Mouse (Mus musculus): ENCODE measurements around the gene Kremen1. TPM values are rescaled to one million over a fixed set of nuclear protein-coding genes. Genes with fewer than 3 reads are reported as not detected.

Gene Kremen1
- total RNA-seq, 2 experiments from 2014 or later, result 14.7 to 14.8 TPM

DNA sequence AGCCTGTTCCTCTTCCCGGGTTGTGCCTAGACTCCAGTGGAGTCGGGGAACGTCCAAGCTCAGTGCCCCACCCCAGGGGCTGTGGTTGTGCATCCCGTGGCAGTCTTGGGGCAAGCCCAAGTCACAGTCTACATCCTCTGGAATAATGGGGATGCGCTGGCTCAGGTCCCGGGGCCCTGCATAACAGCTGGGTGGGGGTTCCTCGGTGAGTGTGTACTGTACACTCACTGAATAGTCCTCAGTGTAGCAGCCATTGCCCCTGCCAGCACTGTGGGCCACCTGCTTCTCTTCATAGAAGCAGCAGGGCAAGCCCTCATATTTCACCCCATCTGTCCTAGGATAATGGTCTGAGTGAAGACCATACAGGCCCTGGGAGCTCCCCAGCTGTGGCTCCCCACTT lies 19.6 kb upstream of the Kremen1 start:
- no peak overlapping the region for H3K27ac ChIP-seq
- TF ChIP-seq CTCF (conservative IDR thresholded peaks at IDR 0.05), result no peak
- no peak for DNase-seq (ENCODE audit: low spot score in 2 of 2)
- H3K4me3 ChIP-seq, result no peak overlapping the region

DNA sequence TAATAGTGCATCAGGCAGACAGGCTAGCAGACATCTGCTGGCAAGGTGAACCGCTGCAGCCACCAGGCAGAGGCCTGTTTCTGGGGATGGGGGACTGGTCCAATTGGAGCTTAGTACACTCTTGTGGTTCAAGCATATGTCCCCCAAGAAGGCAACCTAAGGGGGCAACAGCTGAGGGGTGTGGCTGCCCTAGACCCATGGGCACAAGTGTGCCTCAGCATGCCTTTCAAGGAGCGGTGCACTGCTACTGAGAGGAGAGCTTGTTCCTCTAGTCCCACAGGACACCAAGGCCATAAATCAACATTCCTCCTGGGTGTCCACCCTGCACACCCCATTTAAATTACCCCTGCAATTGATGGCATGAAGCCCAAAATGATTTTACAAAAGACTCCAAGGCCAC lies 17.1 kb upstream of the Kremen1 start:
- Histone ChIP-seq H3K4me3 (no peak overlapping the region), H3K27ac (no peak overlapping the region)
- TF ChIP-seq CTCF (conservative IDR thresholded peaks at IDR 0.05), result no peak
- no peak for DNase-seq (ENCODE audit: low spot score in 2 of 2)

DNA sequence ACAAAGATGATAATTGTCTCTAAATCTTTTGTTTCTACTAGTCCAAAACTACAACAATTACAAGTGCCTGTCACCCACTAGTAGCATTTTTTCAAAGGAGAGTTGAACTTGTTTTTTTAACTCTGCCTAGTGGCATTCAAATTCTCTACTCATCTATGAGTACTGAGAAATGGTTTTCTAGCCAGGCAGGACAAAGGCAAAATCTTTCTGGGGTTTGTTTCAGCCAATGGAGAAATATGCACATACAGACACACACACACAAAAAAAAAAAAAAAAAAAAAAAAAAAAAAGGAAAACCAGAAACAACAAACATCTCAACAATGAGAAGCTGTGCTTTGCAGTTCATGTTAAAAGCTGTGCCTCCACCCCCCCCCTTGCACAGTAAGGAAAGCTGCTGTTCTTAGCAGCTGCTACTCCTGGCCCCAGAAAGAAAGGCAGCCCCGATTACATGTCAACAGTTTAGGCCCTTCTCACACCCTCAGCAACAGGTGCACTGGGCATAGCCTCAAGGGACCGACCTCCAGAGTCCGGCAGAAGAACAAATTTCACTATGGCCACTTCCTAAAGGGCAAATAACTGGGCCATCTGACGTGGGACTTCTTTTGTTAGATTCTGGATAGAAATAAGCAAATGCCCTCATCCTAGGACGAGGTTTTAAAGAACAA lies 16.1 kb upstream of the Kremen1 start:
- no peak for TF ChIP-seq CTCF (conservative IDR thresholded peaks at IDR 0.05)
- DNase-seq (ENCODE audit: low spot score in 2 of 2), result no peak
- H3K27ac ChIP-seq, result no peak overlapping the region
- no peak overlapping the region for H3K4me3 ChIP-seq

DNA sequence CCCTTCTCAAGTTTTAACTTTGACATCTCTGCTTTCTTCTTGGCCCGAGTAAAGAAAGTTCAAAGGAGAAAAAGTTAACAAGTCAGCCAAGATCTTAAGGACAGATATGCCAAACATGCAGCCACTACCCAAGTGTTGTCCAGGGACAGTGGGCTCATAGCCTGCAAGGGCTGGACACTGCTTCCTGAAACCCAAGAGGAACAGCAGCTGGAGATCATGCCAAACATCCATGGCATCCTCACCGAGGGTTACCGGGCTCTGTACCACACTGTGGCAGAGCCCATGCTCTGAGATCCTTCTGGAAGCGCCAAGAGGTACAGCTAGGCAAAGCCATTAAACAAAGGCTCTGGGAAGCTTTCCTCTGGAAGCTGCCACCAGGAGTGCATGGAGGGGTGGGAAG lies 13.9 kb upstream of the Kremen1 start:
- no peak for TF ChIP-seq CTCF (conservative IDR thresholded peaks at IDR 0.05)
- Histone ChIP-seq H3K4me3 (no peak overlapping the region), H3K27ac (no peak overlapping the region)
- DNase-seq (ENCODE audit: low spot score in 2 of 2), result no peak

DNA sequence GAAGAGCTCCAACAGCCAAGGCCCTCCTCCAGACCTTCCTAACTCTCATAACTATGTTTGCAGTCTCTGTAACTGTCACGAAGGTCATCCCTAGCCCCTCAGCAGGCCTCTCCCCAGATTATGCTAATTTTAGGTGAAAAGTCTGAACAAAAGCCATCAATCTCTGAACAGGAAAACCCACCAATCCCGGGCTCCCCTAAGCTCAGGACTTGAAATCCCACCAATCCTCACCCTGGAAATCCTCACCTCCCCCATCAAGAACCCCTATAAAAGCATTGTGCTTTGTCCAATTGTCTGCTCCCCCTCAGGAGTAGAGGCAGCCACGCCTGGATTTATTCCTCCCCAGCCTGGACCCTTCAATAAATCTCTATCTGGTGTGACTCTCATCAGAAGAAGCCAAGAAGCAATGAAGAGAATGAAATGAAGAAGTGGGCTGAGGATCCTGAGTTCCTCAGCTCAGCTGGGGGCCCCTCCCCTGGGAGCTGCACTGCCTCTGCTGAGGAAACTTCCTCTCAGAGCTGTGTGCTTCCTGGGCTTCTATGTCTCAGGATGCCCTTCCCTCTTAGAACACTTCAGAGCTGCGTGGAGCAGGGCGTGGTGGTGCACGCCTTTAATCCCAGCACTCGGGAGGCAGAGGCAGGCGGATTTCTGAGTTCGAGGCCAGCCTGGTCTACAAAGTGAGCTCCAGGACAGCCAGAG lies 11.3 kb upstream of the Kremen1 start:
- no peak for DNase-seq (ENCODE audit: low spot score in 2 of 2)
- H3K27ac ChIP-seq, result no peak overlapping the region
- H3K4me3 ChIP-seq, result no peak overlapping the region
- no peak for TF ChIP-seq CTCF (conservative IDR thresholded peaks at IDR 0.05)

DNA sequence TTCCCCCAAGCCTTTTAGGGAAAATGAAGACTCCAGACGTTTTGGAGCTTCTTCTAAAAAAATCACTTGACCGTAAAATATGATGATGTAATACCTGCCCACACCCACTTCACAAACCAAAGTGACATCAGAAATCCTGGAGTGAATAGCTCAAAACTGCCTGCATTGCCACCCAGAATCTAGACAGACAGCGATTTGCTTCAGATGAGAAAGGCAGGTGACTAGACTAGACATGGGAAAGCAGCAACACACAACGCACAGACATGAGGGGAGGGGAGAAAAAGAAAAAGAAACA lies 10.7 kb upstream of the Kremen1 start:
- no peak for DNase-seq (ENCODE audit: low spot score in 2 of 2)
- Histone ChIP-seq H3K27ac (no peak overlapping the region), H3K4me3 (no peak overlapping the region)
- TF ChIP-seq CTCF (conservative IDR thresholded peaks at IDR 0.05), result no peak

DNA sequence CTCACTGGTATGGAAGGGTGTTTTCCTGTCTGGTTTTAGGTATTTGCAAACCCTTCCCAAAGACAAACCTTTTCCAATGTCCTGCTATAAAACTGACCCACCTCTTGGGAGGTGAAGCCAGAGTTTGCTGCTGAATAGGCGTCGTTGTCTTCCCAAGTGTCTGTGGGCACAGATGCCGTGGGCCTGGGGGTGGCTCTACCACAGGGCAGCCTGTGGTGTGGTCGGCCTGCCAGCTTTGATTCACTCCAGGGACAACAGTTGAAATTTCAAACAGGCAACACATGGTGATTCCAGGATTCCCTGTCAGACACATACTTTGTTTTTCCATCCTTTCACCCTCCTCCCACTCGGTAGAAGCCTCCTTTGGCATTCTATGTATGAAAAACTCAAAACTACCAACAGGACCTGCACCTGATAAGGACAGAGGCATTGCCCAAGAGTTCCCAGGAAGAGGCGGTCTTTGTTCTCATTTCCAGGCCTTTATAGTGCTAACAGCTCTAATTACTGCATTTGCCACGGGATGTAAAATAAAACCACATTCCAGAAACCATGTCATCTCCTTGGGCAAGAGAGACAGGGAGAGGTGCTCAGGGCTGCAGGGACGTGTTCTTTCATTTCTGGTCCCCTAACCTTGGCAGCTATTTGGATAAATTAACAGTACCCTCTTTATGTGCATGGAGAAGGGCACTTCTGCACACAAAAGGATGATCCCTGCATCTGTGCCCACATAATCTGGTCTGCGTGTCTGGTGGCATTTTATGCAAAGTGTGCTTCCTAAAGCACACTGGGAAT lies 10.1 kb upstream of the Kremen1 start:
- DNase-seq (ENCODE audit: low spot score in 2 of 2), result no peak
- H3K4me3 ChIP-seq, result no peak overlapping the region
- no peak for TF ChIP-seq CTCF (conservative IDR thresholded peaks at IDR 0.05)
- 0 out of 2 replicates have a peak overlapping the region, but pooled peaks have one; percentile 29 for H3K27ac ChIP-seq

DNA sequence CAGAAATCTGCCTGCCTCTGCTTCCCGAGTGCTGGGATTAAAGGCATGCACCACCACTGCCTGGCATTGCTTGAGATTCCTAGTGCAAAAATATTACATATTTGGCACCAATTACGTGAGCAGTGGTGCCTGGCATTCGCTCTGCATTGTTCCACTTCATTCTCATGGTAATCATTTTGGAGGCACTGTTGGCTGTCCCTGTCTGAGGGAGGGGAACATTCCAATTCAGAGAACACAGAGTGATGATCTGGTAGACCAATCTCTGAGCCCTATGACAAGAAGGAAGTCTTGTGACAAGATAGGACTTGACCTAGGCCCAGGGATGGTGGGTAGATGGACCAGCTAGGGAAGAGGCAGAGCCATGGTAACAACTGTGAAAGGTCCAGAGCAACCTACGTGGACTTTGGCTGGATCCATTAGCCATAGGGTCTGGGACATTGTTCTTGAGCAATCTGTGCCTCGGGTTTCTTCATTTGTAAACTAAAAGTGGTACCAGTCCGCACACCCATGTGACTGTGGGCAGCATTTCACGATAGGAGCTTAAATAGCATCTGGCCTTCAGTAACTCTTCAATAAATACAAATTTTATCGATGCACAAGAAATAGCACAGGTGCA lies 8.6 kb upstream of the Kremen1 start:
- Histone ChIP-seq H3K4me3 (no peak overlapping the region), H3K27ac (no peak overlapping the region)
- no peak for TF ChIP-seq CTCF (conservative IDR thresholded peaks at IDR 0.05)
- DNase-seq (ENCODE audit: low spot score in 2 of 2), result no peak

DNA sequence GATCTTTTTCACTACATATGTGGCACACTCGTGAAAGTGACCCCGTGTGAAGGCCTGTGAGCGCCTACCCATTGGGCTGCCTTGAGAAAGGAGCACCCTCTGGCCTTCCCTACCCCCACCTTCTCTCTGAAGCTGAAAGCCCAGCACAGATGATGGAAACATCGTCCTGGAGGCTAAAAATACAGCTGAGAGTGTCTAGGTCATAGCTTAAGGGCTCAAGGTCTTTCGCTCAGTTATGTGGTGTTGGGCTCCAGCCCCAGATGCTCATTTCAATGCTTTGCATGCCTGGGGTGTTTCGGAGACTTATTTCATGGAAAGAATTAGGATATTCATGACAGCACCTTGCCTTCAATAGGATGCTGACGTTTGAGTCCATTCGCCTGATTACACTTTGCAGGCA lies 4.4 kb upstream of the Kremen1 start:
- Histone ChIP-seq H3K27ac (no peak overlapping the region), H3K4me3 (no peak overlapping the region)
- DNase-seq (ENCODE audit: low spot score in 2 of 2), result no peak
- no peak for TF ChIP-seq CTCF (conservative IDR thresholded peaks at IDR 0.05)

DNA sequence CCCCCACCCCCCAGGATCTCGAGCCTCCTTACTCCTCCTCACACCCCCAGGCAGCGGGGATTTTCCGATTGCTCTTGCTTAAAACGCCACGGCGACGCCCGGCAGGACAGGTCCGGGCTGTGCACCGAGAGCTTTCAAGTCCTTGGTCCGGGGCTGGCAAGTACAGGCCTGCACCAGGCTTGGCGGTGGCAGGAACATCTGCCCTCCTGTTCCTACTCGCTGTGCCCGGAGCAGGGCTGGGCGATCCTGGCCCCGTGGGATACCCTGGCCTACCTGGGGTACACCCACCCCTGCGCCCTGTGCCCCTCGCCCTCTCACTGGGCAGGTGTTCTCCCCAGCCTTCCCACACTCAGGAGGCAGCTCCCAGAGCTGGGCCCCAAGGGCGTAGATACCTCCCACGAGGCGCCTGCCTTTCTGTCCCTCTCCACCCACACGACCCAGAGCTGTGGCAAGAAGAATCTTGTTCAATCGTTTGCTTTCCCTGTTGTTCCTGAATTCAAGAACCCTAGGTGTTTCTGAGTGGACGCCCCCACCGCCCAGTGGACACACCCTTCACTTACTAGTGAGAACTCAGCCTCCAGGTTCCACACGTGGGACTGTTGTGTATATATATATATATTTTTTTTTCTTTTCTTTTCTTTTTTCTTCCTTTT lies 1.8 kb upstream of the Kremen1 start:
- DNase-seq (ENCODE audit: low spot score in 2 of 2), result no peak
- no peak for TF ChIP-seq CTCF (conservative IDR thresholded peaks at IDR 0.05)
- H3K27ac ChIP-seq, result no peak overlapping the region
- H3K4me3 ChIP-seq, result no peak overlapping the region

DNA sequence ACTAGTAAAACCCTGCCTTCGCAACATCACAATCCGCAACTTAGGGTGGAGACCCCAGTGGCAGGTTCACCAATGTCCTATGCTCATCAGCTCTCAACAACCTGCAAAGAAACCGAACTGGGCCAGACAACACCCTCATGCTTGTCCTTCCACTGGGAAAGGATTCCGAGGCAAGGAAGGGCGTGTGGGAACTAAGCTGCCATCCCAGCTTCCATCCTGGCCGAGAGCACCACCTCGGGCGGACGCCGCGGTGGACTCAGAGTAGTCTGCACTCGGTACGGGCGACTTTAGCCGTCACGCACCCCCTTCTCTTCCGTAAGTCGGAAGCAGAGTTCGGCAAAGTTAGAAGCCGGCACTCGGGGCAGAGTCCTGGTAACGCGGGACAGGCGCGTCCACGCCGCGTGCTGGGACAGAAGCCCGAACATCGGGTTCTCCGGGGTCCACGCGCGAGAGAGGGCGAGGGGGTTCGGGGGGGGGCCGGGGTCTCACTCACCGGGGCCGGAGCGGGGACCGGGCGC lies 357 bp downstream of the Kremen1 start:
- DNase-seq (ENCODE audit: low spot score in 2 of 2), result no peak
- no peak for TF ChIP-seq CTCF (conservative IDR thresholded peaks at IDR 0.05)
- Histone ChIP-seq H3K27ac (peak overlapping the region; percentile 65), H3K4me3 (peak overlapping the region; percentile 77)

DNA sequence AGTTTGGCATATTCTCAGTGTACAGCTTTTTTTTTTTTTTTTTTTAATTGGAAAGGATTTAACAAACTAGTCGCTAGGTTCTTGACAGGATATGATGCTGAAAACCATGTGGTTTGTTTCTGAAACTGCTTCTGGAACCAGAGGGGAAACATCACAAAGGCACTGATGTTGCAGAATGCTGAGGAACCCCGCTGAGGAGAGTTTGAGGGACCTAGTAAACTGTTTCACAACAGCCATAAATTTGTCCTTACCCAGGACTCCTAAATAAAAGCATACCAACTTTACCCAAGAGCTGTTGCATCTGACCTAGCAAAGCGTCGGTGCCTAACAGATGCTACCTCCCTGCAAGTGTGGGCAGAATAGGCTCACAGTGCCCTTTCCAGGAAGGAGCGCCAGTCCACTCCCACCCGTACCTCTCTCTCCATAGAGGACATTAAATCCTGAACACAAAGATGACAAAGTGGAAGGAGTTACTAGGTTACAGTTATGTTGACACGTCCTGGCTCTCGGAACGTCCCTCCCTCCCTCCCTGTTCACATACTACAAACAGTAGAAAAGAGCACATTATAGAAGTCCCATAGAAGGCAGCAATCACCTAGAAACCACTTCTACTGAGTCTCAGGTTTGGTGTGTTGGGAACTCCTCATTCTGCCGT lies 1.3 kb downstream of the Kremen1 start:
- DNase-seq (ENCODE audit: low spot score in 2 of 2), result no peak
- Histone ChIP-seq H3K4me3 (peak overlapping the region; percentile 77; the same call in 1 of the 2 replicates), H3K27ac (no peak overlapping the region)
- TF ChIP-seq CTCF (conservative IDR thresholded peaks at IDR 0.05), result no peak
